Mouse (Mus musculus): ENCODE measurements around the gene Tiparp. TPM values are rescaled to one million over a fixed set of nuclear protein-coding genes. Genes with fewer than 3 reads are reported as not detected.

The Tiparp gene
- total and polyA plus RNA-seq, 3 experiments, result 9.6 to 25.1 (median 13.7) TPM

GRCm38 (mm10) chr3:65573516-65573915, 45.3 kb downstream of the Tiparp start:
- no peaks in the 10 kb centered on the region for H3K9me3 ChIP-seq (replicated peaks; ENCODE audit: low read length)
- H3K9ac ChIP-seq (ENCODE audit: insufficient read depth, low read depth), result no peak overlapping the region
- no peak for TF ChIP-seq GABPA (IDR thresholded peaks at IDR 0.05; ENCODE audit: insufficient replicate concordance, low read depth, low read length)
- no peak for TF ChIP-seq RAD21 (IDR thresholded peaks at IDR 0.05; ENCODE audit: low read depth, low read length)
- no peak for TF ChIP-seq E2F4 (IDR thresholded peaks at IDR 0.05; ENCODE audit: insufficient replicate concordance, low read depth, low read length)
- no peak for TF ChIP-seq USF2 (conservative IDR thresholded peaks at IDR 0.05; ENCODE audit: low read depth, low read length)
- TF ChIP-seq ZC3H11A (IDR thresholded peaks at IDR 0.05; ENCODE audit: low read depth, low read length), result no peak
- TF ChIP-seq ZNF384 (IDR thresholded peaks at IDR 0.05; ENCODE audit: low read depth, low read length), result no peak
- TF ChIP-seq CHD2 (IDR thresholded peaks at IDR 0.05; ENCODE audit: low read length), result no peak
- no peak for TF ChIP-seq SMC3 (IDR thresholded peaks at IDR 0.05; ENCODE audit: low read depth, low read length)
- no peak for TF ChIP-seq CTCF (conservative IDR thresholded peaks at IDR 0.05 in 1 of 2, IDR thresholded peaks at IDR 0.05 in 1 of 2; ENCODE audit: low read depth in 2 of 2, low read length in 2 of 2)
- no peak for TF ChIP-seq MAFK (IDR thresholded peaks at IDR 0.05; ENCODE audit: insufficient replicate concordance, low read length)
- no peak for TF ChIP-seq PAX5 (IDR thresholded peaks at IDR 0.05; ENCODE audit: low read length)
- TF ChIP-seq ETS1 (conservative IDR thresholded peaks at IDR 0.05; ENCODE audit: low read depth, low read length), result no peak
- no peak for TF ChIP-seq BHLHE40 (IDR thresholded peaks at IDR 0.05; ENCODE audit: low read depth, low read length)
- TF ChIP-seq USF1 (IDR thresholded peaks at IDR 0.05; ENCODE audit: low read depth, low read length), result no peak
- TF ChIP-seq MAX (IDR thresholded peaks at IDR 0.05; ENCODE audit: low read length), result no peak
- no peak for TF ChIP-seq KAT2A (IDR thresholded peaks at IDR 0.05; ENCODE audit: insufficient replicate concordance, low read length)
- TF ChIP-seq POLR2A (IDR thresholded peaks at IDR 0.05; ENCODE audit: low read depth, low read length), result no peak
- TF ChIP-seq EP300 (IDR thresholded peaks at IDR 0.05; ENCODE audit: low read length), result no peak
- no peak for TF ChIP-seq JUN (IDR thresholded peaks at IDR 0.05; ENCODE audit: insufficient read depth, low read depth, low read length)
- H3K4me3 ChIP-seq (replicated peaks in 1 of 3; ENCODE audit: low read depth in 2 of 3, low read length in 2 of 3, poor library complexity in 1 of 3), result no peak overlapping the region
- in situ Hi-C loops (cut with MboI; ENCODE audit: low pct_ligation_motif_present, low pct_unique_long_range_greater_than_20kb, low sequenced_read_pairs), result no loop called here
- no peaks in the 10 kb centered on the region for H3K36me3 ChIP-seq (replicated peaks in 1 of 2; ENCODE audit: control insufficient read depth in 1 of 2, insufficient read depth in 1 of 2, low read length in 1 of 2)
- H3K79me2 ChIP-seq (replicated peaks; ENCODE audit: control insufficient read depth, extremely low read depth, insufficient read depth, poor library complexity, severe bottlenecking), result no peaks in the 10 kb centered on the region
- DNase-seq (ENCODE audit: extremely low read depth), result no peak
- no peak overlapping the region for H3K4me2 ChIP-seq (ENCODE audit: insufficient read depth, low read depth, poor library complexity, severe bottlenecking)
- H3K27me3 ChIP-seq (replicated peaks), result no peaks in the 10 kb centered on the region
- peaks cover 0 to 6% of the 10 kb centered on the region in 2 experiments; a peak in 1 of 4 replicates for H3K4me1 ChIP-seq (ENCODE audit: control insufficient read depth in 1 of 2, insufficient read depth in 2 of 2)
- no peak overlapping the region for H3K27ac ChIP-seq (ENCODE audit: insufficient read depth, low read depth)
- dilution Hi-C loops (cut with MboI; ENCODE audit: extremely low pct_ligation_motif_present, extremely low pct_unique_long_range_greater_than_20kb, low sequenced_read_pairs), result no loop called here

GRCm38 (mm10) chr3:65577602-65578001, 49.4 kb downstream of the Tiparp start:
- no peaks in the 10 kb centered on the region for H3K9me3 ChIP-seq (replicated peaks; ENCODE audit: low read length)
- in situ Hi-C loops (cut with MboI; ENCODE audit: low pct_ligation_motif_present, low pct_unique_long_range_greater_than_20kb, low sequenced_read_pairs) (no loop called here), dilution Hi-C loops (cut with MboI; ENCODE audit: extremely low pct_ligation_motif_present, extremely low pct_unique_long_range_greater_than_20kb, low sequenced_read_pairs) (no loop called here)
- H3K9ac ChIP-seq (ENCODE audit: insufficient read depth, low read depth), result no peak overlapping the region
- no peak overlapping the region for H3K4me2 ChIP-seq (ENCODE audit: insufficient read depth, low read depth, poor library complexity, severe bottlenecking)
- no peak for TF ChIP-seq SIN3A (IDR thresholded peaks at IDR 0.05; ENCODE audit: low read length)
- TF ChIP-seq POLR2A (IDR thresholded peaks at IDR 0.05; ENCODE audit: low read depth, low read length), result no peak
- no peak for TF ChIP-seq GABPA (IDR thresholded peaks at IDR 0.05; ENCODE audit: insufficient replicate concordance, low read depth, low read length)
- TF ChIP-seq POLR2AphosphoS2 (IDR thresholded peaks at IDR 0.05; ENCODE audit: low read depth, low read length), result no peak
- no peak for TF ChIP-seq SMC3 (IDR thresholded peaks at IDR 0.05; ENCODE audit: low read depth, low read length)
- TF ChIP-seq ETS1 (conservative IDR thresholded peaks at IDR 0.05; ENCODE audit: low read depth, low read length), result no peak
- TF ChIP-seq PAX5 (IDR thresholded peaks at IDR 0.05; ENCODE audit: low read length), result no peak
- no peak for TF ChIP-seq MYC (IDR thresholded peaks at IDR 0.05; ENCODE audit: low read depth, low read length)
- no peak for TF ChIP-seq E2F4 (IDR thresholded peaks at IDR 0.05; ENCODE audit: insufficient replicate concordance, low read depth, low read length)
- TF ChIP-seq IRF4 (IDR thresholded peaks at IDR 0.05; ENCODE audit: low read depth, low read length), result no peak
- TF ChIP-seq NRF1 (IDR thresholded peaks at IDR 0.05; ENCODE audit: low read depth, low read length), result no peak
- TF ChIP-seq EP300 (IDR thresholded peaks at IDR 0.05; ENCODE audit: low read length), result no peak
- no peak for TF ChIP-seq ZC3H11A (IDR thresholded peaks at IDR 0.05; ENCODE audit: low read depth, low read length)
- TF ChIP-seq ZNF384 (IDR thresholded peaks at IDR 0.05; ENCODE audit: low read depth, low read length), result no peak
- no peak for TF ChIP-seq MAX (IDR thresholded peaks at IDR 0.05; ENCODE audit: low read length)
- no peak for TF ChIP-seq TBP (conservative IDR thresholded peaks at IDR 0.05; ENCODE audit: low read depth, low read length)
- no peak for TF ChIP-seq RCOR1 (conservative IDR thresholded peaks at IDR 0.05; ENCODE audit: low read depth, low read length)
- TF ChIP-seq ELF1 (IDR thresholded peaks at IDR 0.05; ENCODE audit: low read depth, low read length), result no peak
- no peaks in the 10 kb centered on the region for H3K79me2 ChIP-seq (replicated peaks; ENCODE audit: control insufficient read depth, extremely low read depth, insufficient read depth, poor library complexity, severe bottlenecking)
- no peak overlapping the region for H3K27ac ChIP-seq (ENCODE audit: insufficient read depth, low read depth)
- H3K4me3 ChIP-seq (replicated peaks in 1 of 3; ENCODE audit: low read depth in 2 of 3, low read length in 2 of 3, poor library complexity in 1 of 3), result no peak overlapping the region
- no peaks in the 10 kb centered on the region for H3K27me3 ChIP-seq (replicated peaks)
- H3K36me3 ChIP-seq (replicated peaks in 1 of 2; ENCODE audit: control insufficient read depth in 1 of 2, insufficient read depth in 1 of 2, low read length in 1 of 2), result no peaks in the 10 kb centered on the region
- H3K4me1 ChIP-seq (ENCODE audit: control insufficient read depth in 1 of 2, insufficient read depth in 2 of 2), result peaks cover 0 to 3% of the 10 kb centered on the region in 2 experiments; a peak in 1 of 4 replicates
- DNase-seq (ENCODE audit: extremely low read depth), result no peak

Data from CH12.LX (cell line).